Mouse (Mus musculus) retina, embryonic 14.5 days (tissue): ENCODE measurements around the gene Hist1h1a.
"Not testable (repeated sequence)": the region's sequence is repeated elsewhere in the genome, so short reads cannot be mapped to it uniquely, and the experiment has no call there.

Source experiments
- DNase-seq: peaks from one replicate; pipeline ENCODE4 v3.0.0-alpha.2; 2015; ENCODE audit warnings: low spot score

Gene Hist1h1a

GRCm38 (mm10) chr13:23760240-23760971 is 3.1 kb upstream of the Hist1h1a start:
- no peak for DNase-seq

- peak; percentile 99 for DNase-seq
These were observed 2.2 kb upstream of the Hist1h1a start, which contains the start of gene Hist1h4a for GRCm38 (mm10) chr13:23760972-23761864. Gene Hist1h4a, minus strand, starts transcription at chr13:23761230.

GRCm38 (mm10) chr13:23761871-23762821 is 1.3 kb upstream of the Hist1h1a start, which contains the start of gene Hist1h3a:
Gene Hist1h3a, minus strand, starts transcription at chr13:23762386.
- peak; percentile 93 for DNase-seq

- no peak for DNase-seq
These were observed 252 bp upstream of the Hist1h1a start for GRCm38 (mm10) chr13:23763242-23763585.

- DNase-seq = no peak
These were observed 1.1 kb downstream of the Hist1h1a start for GRCm38 (mm10) chr13:23764324-23765171.

- DNase-seq = no peak
These were observed 1.7 kb downstream of the Hist1h1a start for GRCm38 (mm10) chr13:23765172-23765513.

GRCm38 (mm10) chr13:23766772-23767171 is 3.3 kb downstream of the Hist1h1a start:
- DNase-seq = no peak

- DNase-seq = no peak
These were observed 5.5 kb downstream of the Hist1h1a start for GRCm38 (mm10) chr13:23768834-23769397.

GRCm38 (mm10) chr13:23769613-23770012 is 6.1 kb downstream of the Hist1h1a start, which contains the start of gene Trim38:
Gene Trim38, plus strand, starts transcription at chr13:23769913.
- not testable (repeated sequence) for DNase-seq

- peak; percentile 76 for DNase-seq
These were observed 9.3 kb downstream of the Hist1h1a start for GRCm38 (mm10) chr13:23772561-23773313.

- no peak for DNase-seq
These were observed 14.9 kb downstream of the Hist1h1a start for GRCm38 (mm10) chr13:23778339-23778738.

- no peak for DNase-seq
These were observed 15.6 kb downstream of the Hist1h1a start for GRCm38 (mm10) chr13:23779025-23779424.

- peak; percentile 80 for DNase-seq
These were observed 29.1 kb downstream of the Hist1h1a start for GRCm38 (mm10) chr13:23792520-23792919.

GRCm38 (mm10) chr13:23799405-23799804 is 35.9 kb downstream of the Hist1h1a start:
- no peak for DNase-seq

GRCm38 (mm10) chr13:23804532-23804931 is 41.1 kb downstream of the Hist1h1a start:
- DNase-seq = no peak

- no peak for DNase-seq
These were observed 43.1 kb downstream of the Hist1h1a start, which contains the start of gene Slc17a2 for GRCm38 (mm10) chr13:23806422-23807052. Gene Slc17a2, plus strand, starts transcription at chr13:23806993.
